Mouse (Mus musculus): ENCODE data around the gene Rbms3.

Rbms3 gene

GRCm38 (mm10) chr9:116821601-116822000 is 808.1 kb downstream of the Rbms3 start:
- WGBS = 90% methylated on average over 7 of the region's 7 CpGs

- WGBS = 93% methylated on average over 1 of the region's 1 CpGs
Observed at GRCm38 (mm10) chr9:116817196-116817595, 812.5 kb downstream of the Rbms3 start.

GRCm38 (mm10) chr9:116814495-116815094 is 815.1 kb downstream of the Rbms3 start:
- WGBS = 82% methylated on average over 10 of the region's 10 CpGs

GRCm38 (mm10) chr9:116813396-116813795 is 816.3 kb downstream of the Rbms3 start:
- WGBS = 76% methylated on average over 2 of the region's 2 CpGs

- WGBS = 65% methylated on average over 5 of the region's 5 CpGs
Observed at GRCm38 (mm10) chr9:116809260-116809659, 820.5 kb downstream of the Rbms3 start.

- WGBS = 65% methylated on average over 4 of the region's 4 CpGs
Observed at GRCm38 (mm10) chr9:116808401-116808800, 821.3 kb downstream of the Rbms3 start.

GRCm38 (mm10) chr9:116807166-116808081 is 822.3 kb downstream of the Rbms3 start:
- 30% methylated on average over 16 of the region's 16 CpGs for WGBS

GRCm38 (mm10) chr9:116803292-116803731 is 826.4 kb downstream of the Rbms3 start:
- 43% methylated on average over 3 of the region's 3 CpGs for WGBS

- WGBS = 46% methylated on average over 7 of the region's 7 CpGs
Observed at GRCm38 (mm10) chr9:116802602-116803001, 827.1 kb downstream of the Rbms3 start.

- WGBS = 57% methylated on average over 2 of the region's 2 CpGs
Observed at GRCm38 (mm10) chr9:116795240-116795955, 834.3 kb downstream of the Rbms3 start.

GRCm38 (mm10) chr9:116791850-116792249 is 837.9 kb downstream of the Rbms3 start:
- 86% methylated on average over 7 of the region's 7 CpGs for WGBS

GRCm38 (mm10) chr9:116786136-116787046 is 843.3 kb downstream of the Rbms3 start:
- 83% methylated on average over 11 of the region's 11 CpGs for WGBS

GRCm38 (mm10) chr9:116771820-116772219 is 857.9 kb downstream of the Rbms3 start:
- whole genome bisulfite sequencing = 95% methylated on average over 3 of the region's 3 CpGs

GRCm38 (mm10) chr9:116769358-116770054 is 860.2 kb downstream of the Rbms3 start:
- 57% methylated on average over 12 of the region's 12 CpGs for WGBS

- WGBS = 79% methylated on average over 10 of the region's 10 CpGs
Observed at GRCm38 (mm10) chr9:116762395-116763025, 867.2 kb downstream of the Rbms3 start.

GRCm38 (mm10) chr9:116748857-116749584 is 880.7 kb downstream of the Rbms3 start:
- WGBS = 79% methylated on average over 11 of the region's 11 CpGs

- 85% methylated on average over 4 of the region's 4 CpGs for WGBS
Observed at GRCm38 (mm10) chr9:116748346-116748745, 881.4 kb downstream of the Rbms3 start.

GRCm38 (mm10) chr9:116746871-116747270 is 882.8 kb downstream of the Rbms3 start:
- WGBS = 88% methylated on average over 3 of the region's 3 CpGs

GRCm38 (mm10) chr9:116737786-116738185 is 891.9 kb downstream of the Rbms3 start:
- 90% methylated on average over 2 of the region's 2 CpGs for WGBS
